Mouse (Mus musculus) lung, postnatal 0 days (tissue): Measurements from ENCODE around the gene Krt20.

Experiments used
- CTCF ChIP-seq: IDR thresholded peaks from 2 replicates; pipeline ENCODE4 v1.5.1; 2016; ENCODE audit warnings: antibody characterized with exemption, mild to moderate bottlenecking
- EP300 ChIP-seq: IDR thresholded peaks from 2 replicates; pipeline ENCODE4 v1.6.1; 2016; ENCODE audit warnings: antibody characterized with exemption, mild to moderate bottlenecking, control low read depth

DNA sequence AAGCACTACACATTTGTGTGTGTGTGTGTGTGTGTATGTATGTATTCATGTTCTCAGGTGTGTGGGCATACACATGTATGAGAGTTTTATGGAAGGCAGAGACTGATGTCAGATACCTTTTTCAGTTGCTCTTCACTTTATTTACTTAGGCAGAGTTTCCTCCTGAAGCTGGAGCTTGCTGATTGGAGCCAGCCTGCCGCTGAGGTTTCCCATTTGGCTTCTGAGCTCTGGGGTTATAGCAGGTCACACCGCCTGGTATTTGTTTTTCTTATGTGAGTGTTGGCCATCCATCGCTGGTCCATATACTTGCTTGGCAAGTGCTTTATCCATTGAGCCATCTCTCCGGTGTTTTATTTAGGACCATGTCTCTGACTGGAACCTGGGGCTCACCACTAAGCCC, 31.3 kb upstream of the Krt20 start:
- TF ChIP-seq CTCF (no peak), EP300 (no peak)
